12 mouse cellular contexts compared by ENCODE assay signal in genomic region chr4:138073531-138073930, GRCm38 (mm10).
DNase-seq lines count a peak whose midpoint lies in the region; ATAC-seq lines count a peak whose summit lies in the region.
"Had no signal": no experiment of that assay in that cellular context is flagged by ENCODE, and none has a peak within 500 bp of the region (broad histone marks: within the 10 kb centered on the region; RNA-seq: fewer than 3 reads in every experiment).

No protein-coding gene starts in this region.

- no peaks in the 10 kb centered on the region; the same call in 1 of the 2 replicates for H3K36me3 ChIP-seq in hindbrain, embryonic 15.5 days
- H3K36me3 ChIP-seq in hindbrain, embryonic 11.5 days (ENCODE audit: control insufficient read depth, insufficient read depth, low read length), result peaks cover 4% of the 10 kb centered on the region; the same call in 1 of the 2 replicates
- H3K36me3 ChIP-seq in heart, embryonic 15.5 days, result no peaks in the 10 kb centered on the region

- H3K9me3 ChIP-seq in hindbrain, embryonic 15.5 days, result no peaks in the 10 kb centered on the region
- H3K9me3 ChIP-seq in hindbrain, embryonic 11.5 days (ENCODE audit: control insufficient read depth, low read length), result no peaks in the 10 kb centered on the region
- H3K9me3 ChIP-seq in heart, embryonic 15.5 days (replicated peaks), result no peaks in the 10 kb centered on the region
- H3K9me3 ChIP-seq: forebrain, embryonic 10.5 days had no signal

- no peak overlapping the region for H3K4me3 ChIP-seq in hindbrain, embryonic 15.5 days
- H3K4me3 ChIP-seq in hindbrain, embryonic 11.5 days (ENCODE audit: low read depth, low read length), result no peak overlapping the region
- no peak overlapping the region for H3K4me3 ChIP-seq in heart, embryonic 15.5 days
- H3K4me3 ChIP-seq: forebrain, embryonic 10.5 days had no signal

- DNase-seq in hindbrain, embryonic 11.5 days (ENCODE audit: low spot score), result no peak
- peak; percentile 64 for DNase-seq in adrenal gland, postnatal 10 days
- peak; percentile 60 for DNase-seq in cerebellum, adult 11-12 months
- DNase-seq in frontal cortex, postnatal 14 days (ENCODE audit: low spot score in 2 of 2), result no peak
- DNase-seq in Muller cell, postnatal 12 days (ENCODE audit: inconsistent ontology term), result no peak
- DNase-seq in right cerebral cortex, postnatal 14 days, result no peak
- DNase-seq: embryo, embryonic 11 days; lung, postnatal 14 days had no signal

- peaks cover 24% of the 10 kb centered on the region for H3K4me1 ChIP-seq in hindbrain, embryonic 15.5 days (replicated peaks)
- no peaks in the 10 kb centered on the region for H3K4me1 ChIP-seq in hindbrain, embryonic 11.5 days (replicated peaks; ENCODE audit: control insufficient read depth, insufficient read depth, low read length)
- peaks cover 20% of the 10 kb centered on the region for H3K4me1 ChIP-seq in heart, embryonic 15.5 days (replicated peaks)

- 65% methylated on average over 7 of the region's 7 CpGs for WGBS in hindbrain, embryonic 15.5 days
- 88% methylated on average over 7 of the region's 7 CpGs for WGBS in hindbrain, embryonic 11.5 days
- WGBS in heart, embryonic 15.5 days, result 61% methylated on average over 7 of the region's 7 CpGs

- H3K27ac ChIP-seq in hindbrain, embryonic 15.5 days (replicated peaks), result peak overlapping the region; percentile 35; the same call in 1 of the 2 replicates
- H3K27ac ChIP-seq in hindbrain, embryonic 11.5 days (ENCODE audit: low read depth, low read length), result no peak overlapping the region
- H3K27ac ChIP-seq in heart, embryonic 15.5 days, result peak overlapping the region; percentile 14; the same call in 1 of the 2 replicates
- H3K27ac ChIP-seq: forebrain, embryonic 10.5 days had no signal

- ATAC-seq in hindbrain, embryonic 15.5 days (ENCODE audit: low FRiP score, low read depth), result no peak
- no peak for ATAC-seq in hindbrain, embryonic 11.5 days (ENCODE audit: low FRiP score)
- no peak for ATAC-seq in heart, embryonic 15.5 days (replicated peaks; ENCODE audit: insufficient number of reproducible peaks, insufficient read depth, low FRiP score, low read depth)
- ATAC-seq: intestine, postnatal 0 days had no signal

- H3K9ac ChIP-seq in hindbrain, embryonic 15.5 days, result no peak overlapping the region
- no peak overlapping the region for H3K9ac ChIP-seq in hindbrain, embryonic 11.5 days (ENCODE audit: low read depth, low read length)
- H3K9ac ChIP-seq in heart, embryonic 15.5 days, result no peak overlapping the region

- no peaks in the 10 kb centered on the region for H3K27me3 ChIP-seq in hindbrain, embryonic 15.5 days
- no peaks in the 10 kb centered on the region for H3K27me3 ChIP-seq in hindbrain, embryonic 11.5 days (ENCODE audit: control insufficient read depth, insufficient read depth, low read length)
- no peaks in the 10 kb centered on the region for H3K27me3 ChIP-seq in heart, embryonic 15.5 days

- no peak overlapping the region for H3K4me2 ChIP-seq in hindbrain, embryonic 15.5 days
- H3K4me2 ChIP-seq in hindbrain, embryonic 11.5 days (replicated peaks; ENCODE audit: low read depth, low read length), result no peak overlapping the region
- no peak overlapping the region for H3K4me2 ChIP-seq in heart, embryonic 15.5 days

Comparison
In these comparisons a context has a peak if more than half of its experiments do, and no peak if none do; other contexts are left out.
1. DNase-seq: peak in adrenal gland, postnatal 10 days (single experiment) and cerebellum, adult 11-12 months (single experiment); none in hindbrain, embryonic 11.5 days (single experiment), frontal cortex, postnatal 14 days (0 of 2), Muller cell, postnatal 12 days (single experiment) and right cerebral cortex, postnatal 14 days (single experiment).